Mouse (Mus musculus): Measurements from ENCODE around the gene Samd15. TPM values are rescaled to one million over a fixed set of nuclear protein-coding genes. Genes with fewer than 3 reads are reported as not detected.

Gene Samd15
- polyA plus RNA-seq, 1 experiment from 2014 or later = 1.1 TPM

DNA sequence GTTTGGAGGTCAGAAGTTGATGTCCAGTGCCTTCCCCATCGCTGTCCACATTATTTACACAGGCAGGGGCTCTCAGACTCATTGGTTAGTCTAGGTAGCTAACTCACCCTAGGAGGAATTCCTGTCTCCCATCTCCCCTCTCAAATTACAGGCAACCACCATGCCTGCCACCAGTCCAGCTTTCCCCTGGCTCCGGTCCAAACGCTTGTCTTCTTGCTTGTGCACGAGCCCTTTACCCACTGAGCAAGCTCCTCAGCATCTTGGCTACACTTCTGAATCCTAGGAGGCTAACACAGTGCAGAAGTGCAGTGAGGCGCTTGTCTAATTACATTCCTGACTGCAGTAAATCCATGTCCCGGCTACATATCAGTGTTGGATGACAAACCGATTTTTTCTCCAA is 19.8 kb downstream of the Samd15 start:
- Histone ChIP-seq H3K27ac (ENCODE audit: low read length) (no peak overlapping the region), H3K36me3 (ENCODE audit: control insufficient read depth, insufficient read depth) (no peaks in the 10 kb centered on the region), H3K4me3 (replicated peaks; ENCODE audit: low read length) (no peak overlapping the region), H3K4me2 (ENCODE audit: low read length) (no peak overlapping the region), H3K4me1 (replicated peaks; ENCODE audit: control insufficient read depth, insufficient read depth, low read length) (no peaks in the 10 kb centered on the region), H3K9ac (replicated peaks; ENCODE audit: low read depth, low read length) (no peak overlapping the region), H3K9me3 (ENCODE audit: control insufficient read depth, low read length) (no peaks in the 10 kb centered on the region), H3K27me3 (replicated peaks; ENCODE audit: control insufficient read depth, insufficient read depth, low read length) (no peaks in the 10 kb centered on the region)
- WGBS = 60% methylated on average over 7 of the region's 7 CpGs
- no peak for ATAC-seq

- Histone ChIP-seq H3K4me2 (ENCODE audit: low read length) (no peak overlapping the region), H3K27ac (ENCODE audit: low read length) (no peak overlapping the region), H3K36me3 (ENCODE audit: control insufficient read depth, insufficient read depth) (no peaks in the 10 kb centered on the region), H3K9ac (replicated peaks; ENCODE audit: low read depth, low read length) (no peak overlapping the region), H3K4me1 (replicated peaks; ENCODE audit: control insufficient read depth, insufficient read depth, low read length) (no peaks in the 10 kb centered on the region), H3K9me3 (ENCODE audit: control insufficient read depth, low read length) (no peaks in the 10 kb centered on the region), H3K4me3 (replicated peaks; ENCODE audit: low read length) (no peak overlapping the region), H3K27me3 (replicated peaks; ENCODE audit: control insufficient read depth, insufficient read depth, low read length) (no peaks in the 10 kb centered on the region)
- WGBS = 75% methylated on average over 10 of the region's 10 CpGs
- ATAC-seq = no peak
Measured at GRCm38 (mm10) chr12:87224950-87225349, 25.4 kb downstream of the Samd15 start.

GRCm38 (mm10) chr12:87226801-87227200 is 27.3 kb downstream of the Samd15 start:
- Histone ChIP-seq H3K27ac (ENCODE audit: low read length) (no peak overlapping the region), H3K4me2 (ENCODE audit: low read length) (no peak overlapping the region), H3K9ac (replicated peaks; ENCODE audit: low read depth, low read length) (no peak overlapping the region), H3K9me3 (ENCODE audit: control insufficient read depth, low read length) (no peaks in the 10 kb centered on the region), H3K27me3 (replicated peaks; ENCODE audit: control insufficient read depth, insufficient read depth, low read length) (no peaks in the 10 kb centered on the region), H3K4me1 (replicated peaks; ENCODE audit: control insufficient read depth, insufficient read depth, low read length) (no peaks in the 10 kb centered on the region), H3K36me3 (ENCODE audit: control insufficient read depth, insufficient read depth) (no peaks in the 10 kb centered on the region), H3K4me3 (replicated peaks; ENCODE audit: low read length) (no peak overlapping the region)
- ATAC-seq = no peak
- WGBS = 78% methylated on average over 7 of the region's 7 CpGs

DNA sequence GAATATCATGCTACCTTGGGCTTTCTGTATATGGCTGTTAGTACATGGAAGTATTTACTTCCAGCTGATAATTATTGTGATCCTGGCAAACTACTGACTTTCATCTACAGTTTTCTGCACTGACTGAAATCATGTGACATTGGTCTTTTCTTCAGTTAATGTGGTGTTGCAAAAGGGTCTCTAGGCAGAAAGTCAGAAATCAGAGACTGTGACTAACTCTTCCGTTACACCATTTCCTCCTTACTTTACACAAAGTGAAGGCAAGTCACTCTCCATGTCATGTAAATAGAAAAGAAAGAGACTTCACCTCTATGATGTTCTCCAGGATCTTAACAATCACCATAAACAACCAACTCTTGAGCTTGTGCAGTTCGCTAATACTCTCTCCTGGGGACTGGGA is 30.1 kb downstream of the Samd15 start:
- Histone ChIP-seq H3K4me3 (replicated peaks; ENCODE audit: low read length) (no peak overlapping the region), H3K36me3 (ENCODE audit: control insufficient read depth, insufficient read depth) (no peaks in the 10 kb centered on the region), H3K27ac (ENCODE audit: low read length) (no peak overlapping the region), H3K9ac (replicated peaks; ENCODE audit: low read depth, low read length) (no peak overlapping the region), H3K9me3 (ENCODE audit: control insufficient read depth, low read length) (no peaks in the 10 kb centered on the region), H3K4me1 (replicated peaks; ENCODE audit: control insufficient read depth, insufficient read depth, low read length) (no peaks in the 10 kb centered on the region), H3K4me2 (ENCODE audit: low read length) (no peak overlapping the region), H3K27me3 (replicated peaks; ENCODE audit: control insufficient read depth, insufficient read depth, low read length) (no peaks in the 10 kb centered on the region)
- ATAC-seq = no peak
- 90% methylated on average over 2 of the region's 2 CpGs for WGBS

- H3K27ac ChIP-seq (ENCODE audit: low read length) = no peak overlapping the region
- no peaks in the 10 kb centered on the region for H3K27me3 ChIP-seq (replicated peaks; ENCODE audit: control insufficient read depth, insufficient read depth, low read length)
- no peaks in the 10 kb centered on the region for H3K4me1 ChIP-seq (replicated peaks; ENCODE audit: control insufficient read depth, insufficient read depth, low read length)
- no peak for ATAC-seq
- no peak overlapping the region for H3K4me2 ChIP-seq (ENCODE audit: low read length)
- no peak overlapping the region for H3K9ac ChIP-seq (replicated peaks; ENCODE audit: low read depth, low read length)
- H3K9me3 ChIP-seq (ENCODE audit: control insufficient read depth, low read length) = no peaks in the 10 kb centered on the region
- no peak overlapping the region for H3K4me3 ChIP-seq (replicated peaks; ENCODE audit: low read length)
- no peaks in the 10 kb centered on the region for H3K36me3 ChIP-seq (ENCODE audit: control insufficient read depth, insufficient read depth)
Measured at GRCm38 (mm10) chr12:87230379-87230895, 30.9 kb downstream of the Samd15 start.

DNA sequence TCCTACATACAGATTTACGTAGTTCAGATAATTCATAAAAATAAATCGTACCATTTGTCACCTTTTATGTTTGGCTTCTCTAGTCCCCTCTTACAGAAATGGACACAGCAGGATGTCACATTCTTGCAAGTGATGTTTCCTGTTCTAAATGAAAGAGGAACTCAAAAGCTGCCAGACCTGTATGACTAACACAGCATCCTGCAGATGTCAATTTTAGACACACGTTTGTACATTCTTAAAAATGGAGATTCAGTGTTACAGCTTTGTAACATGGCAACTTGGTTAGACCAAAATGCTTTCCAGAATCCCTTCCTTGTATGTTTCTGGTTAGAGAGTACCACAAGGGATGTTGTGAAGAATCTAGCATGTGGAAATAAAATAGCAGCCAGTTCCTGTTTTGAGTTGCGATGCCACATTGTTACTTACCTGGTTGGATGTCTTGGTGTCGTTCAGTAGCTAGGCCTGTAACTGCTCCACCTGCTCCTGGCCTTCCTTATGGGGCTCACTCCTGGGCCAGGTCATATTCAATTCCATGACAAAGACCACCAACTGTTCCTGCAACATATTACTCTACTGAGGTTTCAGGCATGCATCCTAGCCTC is 37.5 kb downstream of the Samd15 start:
- no peak for ATAC-seq
- no peak overlapping the region for H3K27ac ChIP-seq (ENCODE audit: low read length)
- H3K4me1 ChIP-seq (replicated peaks; ENCODE audit: control insufficient read depth, insufficient read depth, low read length) = no peaks in the 10 kb centered on the region
- peaks cover 24% of the 10 kb centered on the region for H3K36me3 ChIP-seq (ENCODE audit: control insufficient read depth, insufficient read depth)
- no peaks in the 10 kb centered on the region for H3K27me3 ChIP-seq (replicated peaks; ENCODE audit: control insufficient read depth, insufficient read depth, low read length)
- H3K9ac ChIP-seq (replicated peaks; ENCODE audit: low read depth, low read length) = no peak overlapping the region
- no peaks in the 10 kb centered on the region for H3K9me3 ChIP-seq (ENCODE audit: control insufficient read depth, low read length)
- H3K4me2 ChIP-seq (ENCODE audit: low read length) = no peak overlapping the region
- WGBS = 92% methylated on average over 5 of the region's 5 CpGs
- no peak overlapping the region for H3K4me3 ChIP-seq (replicated peaks; ENCODE audit: low read length)

- 95% methylated on average over 1 of the region's 1 CpGs for WGBS
- Histone ChIP-seq H3K4me2 (ENCODE audit: low read length) (no peak within 1 kb of the TSS), H3K9me3 (ENCODE audit: control insufficient read depth, low read length) (no peaks in the 10 kb centered on the region), H3K4me3 (replicated peaks; ENCODE audit: low read length) (no peak within 1 kb of the TSS), H3K27ac (ENCODE audit: low read length) (no peak within 1 kb of the TSS), H3K9ac (replicated peaks; ENCODE audit: low read depth, low read length) (no peak within 1 kb of the TSS), H3K27me3 (replicated peaks; ENCODE audit: control insufficient read depth, insufficient read depth, low read length) (no peaks in the 10 kb centered on the region), H3K36me3 (ENCODE audit: control insufficient read depth, insufficient read depth) (peaks cover 29% of the 10 kb centered on the region), H3K4me1 (replicated peaks; ENCODE audit: control insufficient read depth, insufficient read depth, low read length) (no peaks in the 10 kb centered on the region)
- ATAC-seq = no peak
Measured at GRCm38 (mm10) chr12:87238632-87239031, 39.1 kb downstream of the Samd15 start, which contains the start of gene Noxred1. TSS of gene Noxred1 (minus strand) at chr12:87238732.

- H3K9ac ChIP-seq (replicated peaks; ENCODE audit: low read depth, low read length) = no peak overlapping the region
- H3K4me2 ChIP-seq (ENCODE audit: low read length) = no peak overlapping the region
- 92% methylated on average over 6 of the region's 6 CpGs for WGBS
- H3K36me3 ChIP-seq (ENCODE audit: control insufficient read depth, insufficient read depth) = peaks cover 58% of the 10 kb centered on the region
- no peak for ATAC-seq
- no peaks in the 10 kb centered on the region for H3K9me3 ChIP-seq (ENCODE audit: control insufficient read depth, low read length)
- no peaks in the 10 kb centered on the region for H3K4me1 ChIP-seq (replicated peaks; ENCODE audit: control insufficient read depth, insufficient read depth, low read length)
- no peak overlapping the region for H3K27ac ChIP-seq (ENCODE audit: low read length)
- no peaks in the 10 kb centered on the region for H3K27me3 ChIP-seq (replicated peaks; ENCODE audit: control insufficient read depth, insufficient read depth, low read length)
- H3K4me3 ChIP-seq (replicated peaks; ENCODE audit: low read length) = no peak overlapping the region
Measured at GRCm38 (mm10) chr12:87250161-87250560, 50.6 kb downstream of the Samd15 start.

DNA sequence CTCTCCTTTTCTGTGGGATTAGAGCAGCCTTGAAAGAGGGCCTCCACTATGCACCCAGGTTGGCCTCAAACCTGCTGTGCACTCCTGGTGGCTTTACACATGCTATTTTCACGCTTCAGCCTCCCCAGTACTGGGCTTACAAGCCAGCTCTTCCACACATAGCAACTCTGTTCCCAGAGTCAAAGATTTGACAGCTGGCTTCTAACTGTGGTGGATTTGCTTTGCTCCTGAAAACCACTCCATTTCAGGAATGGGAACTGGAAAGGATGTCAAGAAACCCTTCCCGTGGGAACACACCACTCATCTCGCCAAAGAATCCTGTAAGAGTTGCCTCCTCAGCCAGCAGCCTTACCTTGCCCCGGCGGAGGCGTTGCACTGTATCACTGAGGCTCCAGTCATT is 54.4 kb downstream of the Samd15 start:
- H3K4me3 ChIP-seq (replicated peaks; ENCODE audit: low read length) = no peak overlapping the region
- H3K9ac ChIP-seq (replicated peaks; ENCODE audit: low read depth, low read length) = no peak overlapping the region
- 90% methylated on average over 6 of the region's 6 CpGs for WGBS
- H3K4me2 ChIP-seq (ENCODE audit: low read length) = no peak overlapping the region
- H3K27me3 ChIP-seq (replicated peaks; ENCODE audit: control insufficient read depth, insufficient read depth, low read length) = no peaks in the 10 kb centered on the region
- H3K4me1 ChIP-seq (replicated peaks; ENCODE audit: control insufficient read depth, insufficient read depth, low read length) = no peaks in the 10 kb centered on the region
- no peaks in the 10 kb centered on the region for H3K9me3 ChIP-seq (ENCODE audit: control insufficient read depth, low read length)
- H3K36me3 ChIP-seq (ENCODE audit: control insufficient read depth, insufficient read depth) = peaks cover 70% of the 10 kb centered on the region
- no peak overlapping the region for H3K27ac ChIP-seq (ENCODE audit: low read length)
- ATAC-seq = no peak

DNA sequence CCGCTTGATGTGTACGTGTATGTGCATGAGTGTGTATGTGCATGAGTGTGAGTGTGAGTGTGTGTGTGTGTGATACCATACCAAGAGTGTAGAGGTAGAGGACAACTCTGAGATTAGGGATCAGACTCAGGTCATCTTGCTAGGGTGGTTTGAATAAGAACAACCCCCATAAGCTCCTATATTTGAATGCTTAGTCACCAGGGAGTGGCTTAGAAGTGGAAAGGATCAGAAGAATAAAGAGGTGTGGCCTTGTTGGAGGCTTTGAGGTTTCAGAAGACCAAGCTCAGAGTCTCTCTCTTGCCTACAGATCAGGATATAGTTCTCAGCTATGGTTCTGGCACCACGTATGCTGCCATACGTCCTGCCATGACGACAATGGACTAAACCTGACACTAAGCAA is 57.1 kb downstream of the Samd15 start:
- Histone ChIP-seq H3K27ac (ENCODE audit: low read length) (no peak overlapping the region), H3K4me3 (replicated peaks; ENCODE audit: low read length) (no peak overlapping the region), H3K27me3 (replicated peaks; ENCODE audit: control insufficient read depth, insufficient read depth, low read length) (no peaks in the 10 kb centered on the region), H3K9ac (replicated peaks; ENCODE audit: low read depth, low read length) (no peak overlapping the region), H3K4me1 (replicated peaks; ENCODE audit: control insufficient read depth, insufficient read depth, low read length) (no peaks in the 10 kb centered on the region), H3K4me2 (ENCODE audit: low read length) (no peak overlapping the region), H3K9me3 (ENCODE audit: control insufficient read depth, low read length) (no peaks in the 10 kb centered on the region), H3K36me3 (ENCODE audit: control insufficient read depth, insufficient read depth) (peaks cover 58% of the 10 kb centered on the region)
- WGBS = 97% methylated on average over 5 of the region's 5 CpGs
- ATAC-seq = no peak
